Mouse (Mus musculus) kidney, adult 18-20 months (tissue): Measurements from ENCODE around the gene Enkd1.

Experiments
- DNase-seq: peaks from one replicate; pipeline ENCODE4 v3.0.0; 2021

Gene Enkd1

GRCm38 (mm10) chr8:105700966-105701824 is 6.8 kb downstream of the Enkd1 start, which contains the start of the genes Acd and Pard6a:
TSS of gene Acd (minus strand) at chr8:105701102.
TSS of gene Pard6a (plus strand) at chr8:105701148.
- peak; percentile 97 for DNase-seq

GRCm38 (mm10) chr8:105700566-105700965 is 7.4 kb downstream of the Enkd1 start:
- no peak for DNase-seq

- no peak for DNase-seq
Measured at GRCm38 (mm10) chr8:105699488-105700215, 8.4 kb downstream of the Enkd1 start.

GRCm38 (mm10) chr8:105698734-105699133 is 9.3 kb downstream of the Enkd1 start:
- no peak for DNase-seq

GRCm38 (mm10) chr8:105697196-105697780 is 10.7 kb downstream of the Enkd1 start:
- DNase-seq, result no peak

- DNase-seq, result no peak
Measured at GRCm38 (mm10) chr8:105695080-105695780, 12.8 kb downstream of the Enkd1 start.

- no peak for DNase-seq
Measured at GRCm38 (mm10) chr8:105694051-105694799, 13.8 kb downstream of the Enkd1 start.

- peak; percentile 78 for DNase-seq
Measured at GRCm38 (mm10) chr8:105693648-105694047, 14.4 kb downstream of the Enkd1 start.

- no peak for DNase-seq
Measured at GRCm38 (mm10) chr8:105692449-105693182, 15.4 kb downstream of the Enkd1 start.

GRCm38 (mm10) chr8:105690978-105691377 is 17.0 kb downstream of the Enkd1 start:
- DNase-seq, result no peak

- no peak for DNase-seq
Measured at GRCm38 (mm10) chr8:105689983-105690360, 18.0 kb downstream of the Enkd1 start.

GRCm38 (mm10) chr8:105689256-105689982 is 18.6 kb downstream of the Enkd1 start:
- DNase-seq, result no peak

- DNase-seq, result no peak
Measured at GRCm38 (mm10) chr8:105688242-105688752, 19.7 kb downstream of the Enkd1 start.

- no peak for DNase-seq
Measured at GRCm38 (mm10) chr8:105687512-105687911, 20.5 kb downstream of the Enkd1 start.

GRCm38 (mm10) chr8:105686551-105686950 is 21.5 kb downstream of the Enkd1 start:
- DNase-seq, result no peak

GRCm38 (mm10) chr8:105685796-105686308 is 22.2 kb downstream of the Enkd1 start, which contains the start of gene Carmil2:
TSS of gene Carmil2 (plus strand) at chr8:105686274.
- DNase-seq, result peak; percentile 68

- DNase-seq, result no peak
Measured at GRCm38 (mm10) chr8:105685325-105685724, 22.7 kb downstream of the Enkd1 start.

GRCm38 (mm10) chr8:105677891-105678290 is 30.1 kb downstream of the Enkd1 start:
- DNase-seq, result no peak

GRCm38 (mm10) chr8:105661167-105661566 is 46.8 kb downstream of the Enkd1 start:
- no peak for DNase-seq

GRCm38 (mm10) chr8:105657641-105658040 is 50.4 kb downstream of the Enkd1 start:
- DNase-seq, result no peak
